In genomic region chr19:19111428-19112170, GRCm38 (mm10) we compare ENCODE assay signal across 8 mouse cellular contexts. TPM values are rescaled to one million over a fixed set of nuclear protein-coding genes. Genes with fewer than 3 reads are reported as not detected.
DNase-seq lines count a peak whose midpoint lies in the region; ATAC-seq and TF ChIP-seq lines count a peak whose summit lies in the region.

No protein-coding gene starts in this region.

- peak; percentile 50 for DNase-seq in lung, embryonic 14.5 days
- DNase-seq in lung, adult 18-20 months, result no peak
- no peak for DNase-seq in embryonic facial prominence, embryonic 14.5 days (ENCODE audit: low spot score)
- peak; percentile 24 for DNase-seq in kidney, adult 9 months
- no peak for DNase-seq in cerebellum, adult 18-20 months
- no peak for DNase-seq in urinary bladder, postnatal 4 days (ENCODE audit: low spot score in 2 of 2)
- DNase-seq in frontal cortex, adult 2 months (ENCODE audit: extremely low spot score in 1 of 2, low spot score in 1 of 2), result no peak

- no peak for TF ChIP-seq POLR2A in myocyte (IDR thresholded peaks at IDR 0.05; ENCODE audit: insufficient read length, low read depth)

- H3K27me3 ChIP-seq in lung, embryonic 14.5 days (ENCODE audit: insufficient read depth, low read length), result peaks cover 24% of the 10 kb centered on the region
- H3K27me3 ChIP-seq in embryonic facial prominence, embryonic 14.5 days (replicated peaks; ENCODE audit: control insufficient read depth, insufficient read depth, low read length), result peaks cover 42% of the 10 kb centered on the region
- no peaks in the 10 kb centered on the region for H3K27me3 ChIP-seq in myocyte (ENCODE audit: control insufficient read depth, insufficient read depth, insufficient read length)

- peak overlapping the region; percentile 49 for H3K4me3 ChIP-seq in lung, embryonic 14.5 days (ENCODE audit: low read depth, low read length)
- H3K4me3 ChIP-seq in embryonic facial prominence, embryonic 14.5 days (ENCODE audit: low read depth, low read length), result peak overlapping the region; percentile 52
- H3K4me3 ChIP-seq in myocyte, result peak overlapping the region; percentile 26

- H3K27ac ChIP-seq in lung, embryonic 14.5 days (ENCODE audit: low read depth), result no peak overlapping the region
- no peak overlapping the region for H3K27ac ChIP-seq in embryonic facial prominence, embryonic 14.5 days (replicated peaks; ENCODE audit: low read depth, low read length)

- H3K4me1 ChIP-seq in lung, embryonic 14.5 days (ENCODE audit: insufficient read depth), result no peaks in the 10 kb centered on the region
- H3K4me1 ChIP-seq in embryonic facial prominence, embryonic 14.5 days (ENCODE audit: control insufficient read depth, insufficient read depth, low read length), result no peaks in the 10 kb centered on the region

- TF ChIP-seq CTCF in lung, embryonic 14.5 days (IDR thresholded peaks at IDR 0.05; ENCODE audit: low read depth), result no peak

- 3% methylated on average over 12 of the region's 12 CpGs for WGBS in lung, embryonic 14.5 days
- WGBS in embryonic facial prominence, embryonic 14.5 days, result 3% methylated on average over 12 of the region's 12 CpGs

- ATAC-seq in lung, embryonic 14.5 days (ENCODE audit: insufficient read depth), result no peak
- ATAC-seq in embryonic facial prominence, embryonic 14.5 days (ENCODE audit: low read depth), result no peak; the same call in 1 of the 2 replicates

- no peaks in the 10 kb centered on the region for H3K36me3 ChIP-seq in lung, embryonic 14.5 days (ENCODE audit: insufficient read depth)
- H3K36me3 ChIP-seq in embryonic facial prominence, embryonic 14.5 days (ENCODE audit: control insufficient read depth, insufficient read depth, low read length), result no peaks in the 10 kb centered on the region
- H3K36me3 ChIP-seq in myocyte (ENCODE audit: control insufficient read depth, insufficient read depth), result no peaks in the 10 kb centered on the region

- peak overlapping the region; percentile 87 for H3K4me2 ChIP-seq in lung, embryonic 14.5 days
- H3K4me2 ChIP-seq in embryonic facial prominence, embryonic 14.5 days (ENCODE audit: low read depth, low read length), result peak overlapping the region; percentile 94
- H3K4me2 ChIP-seq in myocyte (ENCODE audit: low read depth), result peak overlapping the region; percentile 90

- H3K79me2 ChIP-seq in myocyte (ENCODE audit: control insufficient read depth, insufficient read depth), result no peaks in the 10 kb centered on the region

- H3K9ac ChIP-seq in lung, embryonic 14.5 days, result no peak overlapping the region
- no peak overlapping the region for H3K9ac ChIP-seq in embryonic facial prominence, embryonic 14.5 days (ENCODE audit: low read depth, low read length)

- no peaks in the 10 kb centered on the region for H3K9me3 ChIP-seq in lung, embryonic 14.5 days (ENCODE audit: low read depth, low read length)
- no peaks in the 10 kb centered on the region for H3K9me3 ChIP-seq in embryonic facial prominence, embryonic 14.5 days (ENCODE audit: control insufficient read depth, low read length)

- no peak overlapping the region for H3ac ChIP-seq in myocyte (ENCODE audit: control insufficient read depth, insufficient read length)

TF ChIP-seq in myocyte, 11 proteins besides CTCF, POLR2A, EP300 and RAD21:
- TF ChIP-seq E2F4 (IDR thresholded peaks at IDR 0.05; ENCODE audit: insufficient read depth), result no peak
- no peak for TF ChIP-seq MAX (IDR thresholded peaks at IDR 0.05; ENCODE audit: low read depth)
- TF ChIP-seq TCF12 (IDR thresholded peaks at IDR 0.05; ENCODE audit: insufficient read depth, poor library complexity, severe bottlenecking), result no peak
- TF ChIP-seq REST (IDR thresholded peaks at IDR 0.05; ENCODE audit: insufficient read depth, insufficient read length), result no peak
- no peak for TF ChIP-seq MYOD1 (IDR thresholded peaks at IDR 0.05; ENCODE audit: control insufficient read depth in 1 of 3, insufficient read length in 2 of 3, low read depth in 2 of 3)
- no peak for TF ChIP-seq MYOG (IDR thresholded peaks at IDR 0.05; ENCODE audit: control insufficient read depth in 1 of 3, insufficient read depth in 1 of 3, insufficient read length in 2 of 3, low read depth in 2 of 3)
- no peak for TF ChIP-seq TCF3 (IDR thresholded peaks at IDR 0.05; ENCODE audit: insufficient read length, low read depth)
- TF ChIP-seq POLR2AphosphoS2 (IDR thresholded peaks at IDR 0.05; ENCODE audit: insufficient read length, low read depth), result no peak
- no peak for TF ChIP-seq USF1 (IDR thresholded peaks at IDR 0.05; ENCODE audit: low read depth)
- TF ChIP-seq SRF (IDR thresholded peaks at IDR 0.05; ENCODE audit: control insufficient read depth, insufficient read length, low read depth), result no peak
- no peak for TF ChIP-seq CEBPB (IDR thresholded peaks at IDR 0.05; ENCODE audit: insufficient read depth, poor library complexity, severe bottlenecking)

RNA-seq across cellular contexts. Expression of gene Rorb, which starts 0.6 kb away (rescaled TPM):
- 2.5 and 2.6 TPM in 2 replicates for polyA plus RNA-seq in lung, embryonic 14.5 days (2014; fragmentation: Nextera tagmentation; extraction: Ambion mirVana)
- polyA plus RNA-seq in embryonic facial prominence, embryonic 14.5 days (2014; fragmentation: Nextera tagmentation; extraction: Ambion mirVana), result 0.61 and 1.2 TPM in 2 replicates
- polyA plus RNA-seq in myocyte (2012; fragmentation: generic; extraction: Trizol), result 0.10 TPM
- 10.6 and 11.8 TPM in 2 replicates for polyA plus RNA-seq in frontal cortex, adult 2 months (2012; rRNA removed)

Comparison
In these comparisons a context has a peak if more than half of its experiments do, and no peak if none do; other contexts are left out.
1. DNase-seq: peak in lung, embryonic 14.5 days (single experiment) and kidney, adult 9 months (single experiment); none in lung, adult 18-20 months (0 of 2), embryonic facial prominence, embryonic 14.5 days (single experiment), cerebellum, adult 18-20 months (0 of 2), urinary bladder, postnatal 4 days (0 of 2) and frontal cortex, adult 2 months (0 of 2).
2. Peak in every context shown above with its lines, with median percentiles within 50 percentile points of each other: H3K4me2 ChIP-seq and H3K4me3 ChIP-seq.